Mouse (Mus musculus): ENCODE measurements at regions not wholly inside any gene's neighbourhood (a gene's known extent, or its start where the extent isn't known, plus 50 kb on each side); places are given as distances from the start of the nearest gene placed in this dataset.
"Not testable (repeated sequence)": the region's sequence is repeated elsewhere in the genome, so short reads cannot be mapped to it uniquely, and the experiment has no call there.

GRCm38 (mm10) chr13:85897656-85898055, 149.0 kb downstream of the Cox7c start:
- WGBS: 87% methylated on average over 2 of the region's 2 CpGs

GRCm38 (mm10) chr13:85895141-85895540, 151.6 kb downstream of the Cox7c start:
- ATAC-seq (ENCODE audit: insufficient read depth, low FRiP score, low TSS enrichment) (no peak), DNase-seq (ENCODE audit: low spot score) (no peak)
- Histone ChIP-seq H3K9me3 (ENCODE audit: control insufficient read depth, low read length) (no peaks in the 10 kb centered on the region), H3K9ac (ENCODE audit: low read length) (no peak overlapping the region), H3K4me1 (ENCODE audit: control insufficient read depth, insufficient read depth, low read length) (no peaks in the 10 kb centered on the region), H3K4me3 (ENCODE audit: low read depth, low read length) (no peak overlapping the region), H3K27ac (ENCODE audit: low read depth, low read length) (no peak overlapping the region), H3K36me3 (ENCODE audit: control insufficient read depth, insufficient read depth, low read length) (no peaks in the 10 kb centered on the region), H3K4me2 (ENCODE audit: low read depth) (no peak overlapping the region), H3K27me3 (ENCODE audit: control insufficient read depth, insufficient read depth, low read length) (no peaks in the 10 kb centered on the region)
- 49% methylated on average over 8 of the region's 8 CpGs for WGBS

More at GRCm38 (mm10) chr13:85897656-85898055, 149.0 kb downstream of the Cox7c start:
- no peaks in the 10 kb centered on the region for H3K27me3 ChIP-seq (ENCODE audit: control insufficient read depth, insufficient read depth, low read length)
- no peak overlapping the region for H3K27ac ChIP-seq (ENCODE audit: low read depth, low read length)
- H3K4me3 ChIP-seq (ENCODE audit: low read depth, low read length): no peak overlapping the region
- no peaks in the 10 kb centered on the region for H3K36me3 ChIP-seq (ENCODE audit: control insufficient read depth, insufficient read depth, low read length)
- no peaks in the 10 kb centered on the region for H3K4me1 ChIP-seq (ENCODE audit: control insufficient read depth, insufficient read depth, low read length)
- H3K9me3 ChIP-seq (ENCODE audit: control insufficient read depth, low read length): no peaks in the 10 kb centered on the region
- DNase-seq (ENCODE audit: low spot score) (no peak), ATAC-seq (ENCODE audit: insufficient read depth, low FRiP score, low TSS enrichment) (no peak)
- no peak overlapping the region for H3K9ac ChIP-seq (ENCODE audit: low read length)
- H3K4me2 ChIP-seq (ENCODE audit: low read depth): no peak overlapping the region

DNA sequence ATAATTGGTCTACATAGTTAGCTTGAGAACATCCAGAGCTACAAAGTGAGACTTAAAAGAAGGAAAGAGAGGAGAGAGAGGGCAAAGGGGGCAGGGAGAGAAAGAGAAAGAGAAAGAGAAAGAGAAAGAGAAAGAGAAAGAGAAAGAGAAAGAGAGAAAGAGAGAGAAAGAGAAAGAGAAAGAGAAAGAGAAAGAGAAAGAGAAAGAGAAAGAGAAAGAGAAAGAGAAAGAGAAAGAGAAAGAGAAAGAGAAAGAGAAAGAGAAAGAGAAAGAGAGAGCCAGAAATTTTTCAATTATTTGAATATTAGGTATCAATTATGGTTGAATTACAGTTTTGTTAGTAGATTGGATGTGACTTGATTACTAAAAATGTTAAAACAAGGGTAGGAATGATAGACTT, 156.9 kb downstream of the Cox7c start:
- H3K27me3 ChIP-seq (ENCODE audit: control insufficient read depth, insufficient read depth, low read length); ATAC-seq (ENCODE audit: insufficient read depth, low FRiP score, low TSS enrichment); DNase-seq (ENCODE audit: low spot score); H3K4me2 ChIP-seq (ENCODE audit: low read depth); H3K36me3 ChIP-seq (ENCODE audit: control insufficient read depth, insufficient read depth, low read length); H3K4me1 ChIP-seq (ENCODE audit: control insufficient read depth, insufficient read depth, low read length); H3K27ac ChIP-seq (ENCODE audit: low read depth, low read length); H3K9me3 ChIP-seq (ENCODE audit: control insufficient read depth, low read length); H3K9ac ChIP-seq (ENCODE audit: low read length); H3K4me3 ChIP-seq (ENCODE audit: low read depth, low read length): not testable (repeated sequence)

- no peaks in the 10 kb centered on the region for H3K36me3 ChIP-seq (ENCODE audit: control insufficient read depth, insufficient read depth, low read length)
- H3K27me3 ChIP-seq (ENCODE audit: control insufficient read depth, insufficient read depth, low read length): no peaks in the 10 kb centered on the region
- H3K4me2 ChIP-seq (ENCODE audit: low read depth): no peak overlapping the region
- 72% methylated on average over 2 of the region's 2 CpGs for WGBS
- H3K4me3 ChIP-seq (ENCODE audit: low read depth, low read length): no peak overlapping the region
- peak; percentile 53; the same call in 1 of the 2 replicates for ATAC-seq (ENCODE audit: insufficient read depth, low FRiP score, low TSS enrichment)
- DNase-seq (ENCODE audit: low spot score): no peak
- H3K27ac ChIP-seq (ENCODE audit: low read depth, low read length): no peak overlapping the region
- no peaks in the 10 kb centered on the region for H3K4me1 ChIP-seq (ENCODE audit: control insufficient read depth, insufficient read depth, low read length)
- H3K9me3 ChIP-seq (ENCODE audit: control insufficient read depth, low read length): no peaks in the 10 kb centered on the region
- no peak overlapping the region for H3K9ac ChIP-seq (ENCODE audit: low read length)
These were observed 163.9 kb downstream of the Cox7c start for GRCm38 (mm10) chr13:85882817-85883216.

DNA sequence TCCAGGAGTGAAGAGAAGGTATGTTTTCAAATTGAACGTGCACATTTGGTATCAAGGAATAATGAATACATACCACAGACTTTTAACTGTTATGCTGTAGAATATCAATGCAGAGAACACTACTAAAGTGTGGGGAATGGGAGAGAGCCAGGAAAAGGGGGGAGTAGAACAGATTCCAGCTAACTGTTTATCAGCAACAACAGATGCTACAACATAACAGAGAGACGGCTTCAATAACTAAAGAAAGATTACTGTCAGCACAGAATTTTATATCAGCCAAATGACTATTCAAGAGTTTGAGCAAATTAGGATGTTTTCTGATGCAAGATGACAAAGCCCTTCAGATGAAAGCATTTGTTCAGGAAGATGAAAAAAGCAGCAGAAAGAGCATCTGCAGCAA, 183.0 kb downstream of the Cox7c start:
- no peak for ATAC-seq (ENCODE audit: insufficient read depth, low FRiP score, low TSS enrichment)

DNA sequence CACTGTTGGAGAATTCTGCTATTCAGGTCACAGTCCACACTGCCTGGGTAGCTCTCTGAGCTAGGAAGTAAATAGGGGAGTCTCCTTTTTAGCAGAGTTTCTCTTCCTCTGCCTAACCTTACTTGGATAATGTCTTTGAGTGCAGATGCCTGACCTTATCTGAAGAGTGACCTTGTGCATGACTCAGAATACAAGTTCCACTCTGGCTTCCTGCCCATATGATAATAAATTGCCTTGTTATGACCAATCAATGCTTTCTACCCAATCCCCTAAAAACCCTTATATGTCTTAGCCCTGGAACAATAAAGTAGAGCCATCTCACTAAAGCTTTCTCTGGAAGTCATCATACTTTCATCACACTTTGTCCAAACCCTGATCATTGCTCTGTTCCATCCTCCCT, 198.4 kb downstream of the Cox7c start:
- Histone ChIP-seq H3K9ac (ENCODE audit: low read length) (no peak overlapping the region), H3K36me3 (ENCODE audit: control insufficient read depth, insufficient read depth, low read length) (no peaks in the 10 kb centered on the region), H3K4me1 (ENCODE audit: control insufficient read depth, insufficient read depth, low read length) (no peaks in the 10 kb centered on the region), H3K27ac (ENCODE audit: low read depth, low read length) (no peak overlapping the region), H3K27me3 (ENCODE audit: control insufficient read depth, insufficient read depth, low read length) (no peaks in the 10 kb centered on the region), H3K9me3 (ENCODE audit: control insufficient read depth, low read length) (no peaks in the 10 kb centered on the region), H3K4me3 (ENCODE audit: low read depth, low read length) (no peak overlapping the region), H3K4me2 (ENCODE audit: low read depth) (no peak overlapping the region)
- ATAC-seq (ENCODE audit: insufficient read depth, low FRiP score, low TSS enrichment) (no peak), DNase-seq (ENCODE audit: low spot score) (no peak)

More for the DNA sequence above, 183.0 kb downstream of the Cox7c start:
- Histone ChIP-seq H3K9ac (ENCODE audit: low read length) (no peak overlapping the region), H3K9me3 (ENCODE audit: control insufficient read depth, low read length) (no peaks in the 10 kb centered on the region), H3K36me3 (ENCODE audit: control insufficient read depth, insufficient read depth, low read length) (no peaks in the 10 kb centered on the region), H3K4me3 (ENCODE audit: low read depth, low read length) (no peak overlapping the region), H3K27me3 (ENCODE audit: control insufficient read depth, insufficient read depth, low read length) (no peaks in the 10 kb centered on the region), H3K4me1 (ENCODE audit: control insufficient read depth, insufficient read depth, low read length) (no peaks in the 10 kb centered on the region), H3K4me2 (ENCODE audit: low read depth) (no peak overlapping the region), H3K27ac (ENCODE audit: low read depth, low read length) (no peak overlapping the region)
- DNase-seq (ENCODE audit: low spot score): no peak
- 89% methylated on average over 2 of the region's 2 CpGs for WGBS

DNA sequence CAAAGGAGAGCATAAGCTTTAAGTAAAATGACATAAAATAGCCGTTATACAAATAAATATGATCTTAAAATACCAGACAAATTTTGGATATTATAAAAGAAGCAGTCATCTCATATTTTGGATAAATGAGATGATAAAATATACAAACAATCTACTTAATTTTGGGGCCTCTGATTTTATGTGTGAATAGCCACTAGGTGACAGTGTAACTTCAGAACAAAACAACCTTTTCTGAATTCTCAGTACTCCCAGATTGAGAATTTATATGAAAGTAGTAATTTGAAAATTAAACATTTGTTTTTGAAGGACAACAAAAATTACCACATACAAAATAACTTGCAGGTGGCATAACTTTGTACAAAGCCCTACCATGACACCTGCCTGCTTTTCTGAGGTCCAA, 216.8 kb downstream of the Cox7c start:
- H3K9ac ChIP-seq (ENCODE audit: low read length): no peak overlapping the region
- DNase-seq (ENCODE audit: low spot score) (no peak), ATAC-seq (ENCODE audit: insufficient read depth, low FRiP score, low TSS enrichment) (no peak)
- no peak overlapping the region for H3K27ac ChIP-seq (ENCODE audit: low read depth, low read length)
- H3K4me1 ChIP-seq (ENCODE audit: control insufficient read depth, insufficient read depth, low read length): no peaks in the 10 kb centered on the region
- H3K4me3 ChIP-seq (ENCODE audit: low read depth, low read length): no peak overlapping the region
- H3K4me2 ChIP-seq (ENCODE audit: low read depth): no peak overlapping the region
- H3K27me3 ChIP-seq (ENCODE audit: control insufficient read depth, insufficient read depth, low read length): no peaks in the 10 kb centered on the region
- no peaks in the 10 kb centered on the region for H3K9me3 ChIP-seq (ENCODE audit: control insufficient read depth, low read length)
- 91% methylated on average over 1 of the region's 1 CpGs for WGBS
- H3K36me3 ChIP-seq (ENCODE audit: control insufficient read depth, insufficient read depth, low read length): no peaks in the 10 kb centered on the region
